Mouse (Mus musculus): ENCODE measurements around the gene Eml3.
A peak's percentile ranks its signal among the peaks of the same experiment; 100 is the strongest.
"Not testable (repeated sequence)": the region's sequence is repeated elsewhere in the genome, so short reads cannot be mapped to it uniquely, and the experiment has no call there.

The Eml3 gene

GRCm38 (mm10) chr19:8929224-8930088, at the start of gene Eml3, which contains the start of gene Rom1:
Gene Eml3 (plus strand): TSS chr19:8929552.
Gene Rom1 (minus strand): TSS chr19:8929356.
- peak in 1 of 2 experiments; percentile 61 for DNase-seq (ENCODE audit: low spot score in 2 of 2)

GRCm38 (mm10) chr19:8880311-8881033, 48.9 kb upstream of the Eml3 start, which contains the start of gene Uqcc3:
Gene Uqcc3 (minus strand): TSS chr19:8880923.
- DNase-seq (ENCODE audit: low spot score in 2 of 2), result peak; percentile 86 to 89

- no peak for DNase-seq (ENCODE audit: low spot score in 2 of 2)
Measured at GRCm38 (mm10) chr19:8881034-8881392, 48.3 kb upstream of the Eml3 start.

GRCm38 (mm10) chr19:8883616-8884015, 45.7 kb upstream of the Eml3 start, which contains the start of the genes Lbhd1 and Gm49403:
Gene Lbhd1 (plus strand): TSS chr19:8883732.
Gene Gm49403 (plus strand): TSS chr19:8883930.
- no peak for DNase-seq (ENCODE audit: low spot score in 2 of 2)

GRCm38 (mm10) chr19:8886916-8887584, 42.3 kb upstream of the Eml3 start:
- DNase-seq (ENCODE audit: low spot score in 2 of 2), result no peak

GRCm38 (mm10) chr19:8887585-8888463, 41.5 kb upstream of the Eml3 start:
- DNase-seq (ENCODE audit: low spot score in 2 of 2), result no peak

GRCm38 (mm10) chr19:8888511-8889385, 40.6 kb upstream of the Eml3 start, which contains the start of the genes 1810009A15Rik and Gm49416:
Gene 1810009A15Rik (plus strand): TSS chr19:8888853.
Gene Gm49416 (plus strand): TSS chr19:8888926.
- DNase-seq (ENCODE audit: low spot score in 2 of 2), result peak; percentile 92 to 93

- DNase-seq (ENCODE audit: low spot score in 2 of 2), result peak; percentile 88 to 90
Measured at GRCm38 (mm10) chr19:8892829-8893766, 36.3 kb upstream of the Eml3 start, which contains the start of gene Ints5. Gene Ints5 (plus strand): TSS chr19:8893005.

- no peak for DNase-seq (ENCODE audit: low spot score in 2 of 2)
Measured at GRCm38 (mm10) chr19:8895397-8895960, 33.9 kb upstream of the Eml3 start.

GRCm38 (mm10) chr19:8896231-8896630, 33.1 kb upstream of the Eml3 start:
- not testable (repeated sequence) for DNase-seq (ENCODE audit: low spot score in 2 of 2)

- DNase-seq (ENCODE audit: low spot score in 2 of 2), result peak; percentile 35 to 42
Measured at GRCm38 (mm10) chr19:8897211-8897864, 32.0 kb upstream of the Eml3 start.

GRCm38 (mm10) chr19:8897865-8898495, 31.4 kb upstream of the Eml3 start, which contains the start of gene Ganab:
Gene Ganab (plus strand): TSS chr19:8898071.
- DNase-seq (ENCODE audit: low spot score in 2 of 2), result peak; percentile 96 to 97

- DNase-seq (ENCODE audit: low spot score in 2 of 2), result no peak
Measured at GRCm38 (mm10) chr19:8898576-8898975, 30.8 kb upstream of the Eml3 start.

- DNase-seq (ENCODE audit: low spot score in 2 of 2), result no peak
Measured at GRCm38 (mm10) chr19:8899079-8899478, 30.3 kb upstream of the Eml3 start.

- DNase-seq (ENCODE audit: low spot score in 2 of 2), result no peak
Measured at GRCm38 (mm10) chr19:8903412-8903811, 25.9 kb upstream of the Eml3 start.

- no peak for DNase-seq (ENCODE audit: low spot score in 2 of 2)
Measured at GRCm38 (mm10) chr19:8908531-8908930, 20.8 kb upstream of the Eml3 start.

GRCm38 (mm10) chr19:8911810-8912209, 17.5 kb upstream of the Eml3 start:
- peak in 1 of 2 experiments; percentile 71 for DNase-seq (ENCODE audit: low spot score in 2 of 2)
